Mouse (Mus musculus) splenic B cell, adult 2 months (primary cell): ENCODE measurements at regions not wholly inside any gene's neighbourhood (a gene's known extent, or its start where the extent isn't known, plus 50 kb on each side); places are given as distances from the start of the nearest gene placed in this dataset.
A peak's percentile ranks its signal among the peaks of the same experiment; 100 is the strongest.
"Not testable (repeated sequence)": the region's sequence is repeated elsewhere in the genome, so short reads cannot be mapped to it uniquely, and the experiment has no call there.

Source experiments
- DNase-seq: peaks from one replicate; pipeline ENCODE4 v3.0.0-alpha.2; 2011; ENCODE audit warnings: low read depth, low spot score
- H3K27me3 ChIP-seq: 2 replicates; pipeline ENCODE4 v1.6.1; 2012; ENCODE audit warnings: mild to moderate bottlenecking, low read length, moderate library complexity, mixed read lengths; ENCODE audit not compliant: control insufficient read depth, poor library complexity, insufficient read depth, severe bottlenecking
- H3K36me3 ChIP-seq: 2 replicates; pipeline ENCODE4 v1.6.1; 2012; ENCODE audit warnings: mild to moderate bottlenecking, low read length, moderate library complexity, mixed read lengths; ENCODE audit not compliant: control insufficient read depth, poor library complexity, insufficient read depth, severe bottlenecking

GRCm38 (mm10) chr4:110095760-110096593 is 118.1 kb downstream of the Dmrta2 start:
- DNase-seq = no peak
- no peaks in the 10 kb centered on the region for H3K36me3 ChIP-seq
- H3K27me3 ChIP-seq = no peaks in the 10 kb centered on the region

DNA sequence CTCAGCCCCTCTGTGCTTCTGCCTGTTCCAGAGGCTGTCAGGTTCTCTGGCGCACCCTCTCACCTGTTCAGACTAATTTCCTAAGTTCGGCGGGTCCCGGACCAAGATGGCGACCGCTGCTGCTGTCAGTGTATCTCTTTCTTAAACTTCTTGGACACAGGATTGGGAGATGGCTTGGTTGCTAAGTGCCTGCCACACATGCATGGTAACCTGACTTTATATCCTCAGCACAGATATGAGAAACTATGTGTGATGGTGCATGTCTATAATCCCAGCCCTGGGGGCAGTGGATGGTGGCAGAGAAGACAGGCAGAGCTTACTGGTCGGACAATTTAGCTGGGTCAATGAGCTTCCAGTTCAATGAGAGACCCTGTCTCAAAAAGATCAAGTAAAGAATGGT is 126.3 kb downstream of the Dmrta2 start:
- H3K27me3 ChIP-seq, H3K36me3 ChIP-seq, DNase-seq: not testable (repeated sequence)

- H3K36me3 ChIP-seq = no peaks in the 10 kb centered on the region
- no peak for DNase-seq
- H3K27me3 ChIP-seq = no peaks in the 10 kb centered on the region
Observed at GRCm38 (mm10) chr4:110106620-110107243, 128.9 kb downstream of the Dmrta2 start.

GRCm38 (mm10) chr4:110119438-110119837 is 141.6 kb downstream of the Dmrta2 start:
- H3K27me3 ChIP-seq = no peaks in the 10 kb centered on the region
- no peak for DNase-seq
- H3K36me3 ChIP-seq = no peaks in the 10 kb centered on the region

GRCm38 (mm10) chr4:110119874-110120273 is 142.0 kb downstream of the Dmrta2 start:
- DNase-seq = no peak
- H3K36me3 ChIP-seq = no peaks in the 10 kb centered on the region

DNA sequence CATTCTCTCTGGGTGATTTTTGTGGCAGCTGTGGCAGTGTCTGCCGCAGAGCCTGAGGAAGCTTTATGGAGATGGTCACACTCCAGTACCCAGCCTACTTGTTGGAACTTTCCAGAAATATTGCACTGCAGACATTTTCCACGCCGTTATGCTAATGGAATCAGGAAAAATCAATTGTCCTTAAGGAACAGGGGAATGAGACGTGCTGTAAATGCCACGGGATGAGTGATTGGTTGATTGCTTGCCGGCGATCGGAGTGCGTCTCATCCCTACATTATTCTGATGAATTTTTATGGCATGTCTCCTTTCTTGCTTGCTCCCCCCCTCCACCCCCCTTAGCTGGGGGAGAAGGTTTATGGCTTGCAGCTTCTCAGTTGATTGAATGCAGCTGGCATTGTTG is 142.9 kb downstream of the Dmrta2 start:
- no peaks in the 10 kb centered on the region for H3K36me3 ChIP-seq
- H3K27me3 ChIP-seq = no peaks in the 10 kb centered on the region
- DNase-seq = no peak

More at GRCm38 (mm10) chr4:110119874-110120273, 142.0 kb downstream of the Dmrta2 start:
- no peaks in the 10 kb centered on the region for H3K27me3 ChIP-seq

- Histone ChIP-seq H3K27me3 (no peaks in the 10 kb centered on the region), H3K36me3 (no peaks in the 10 kb centered on the region)
- no peak for DNase-seq
Observed at GRCm38 (mm10) chr4:110121447-110121846, 143.6 kb downstream of the Dmrta2 start.

DNA sequence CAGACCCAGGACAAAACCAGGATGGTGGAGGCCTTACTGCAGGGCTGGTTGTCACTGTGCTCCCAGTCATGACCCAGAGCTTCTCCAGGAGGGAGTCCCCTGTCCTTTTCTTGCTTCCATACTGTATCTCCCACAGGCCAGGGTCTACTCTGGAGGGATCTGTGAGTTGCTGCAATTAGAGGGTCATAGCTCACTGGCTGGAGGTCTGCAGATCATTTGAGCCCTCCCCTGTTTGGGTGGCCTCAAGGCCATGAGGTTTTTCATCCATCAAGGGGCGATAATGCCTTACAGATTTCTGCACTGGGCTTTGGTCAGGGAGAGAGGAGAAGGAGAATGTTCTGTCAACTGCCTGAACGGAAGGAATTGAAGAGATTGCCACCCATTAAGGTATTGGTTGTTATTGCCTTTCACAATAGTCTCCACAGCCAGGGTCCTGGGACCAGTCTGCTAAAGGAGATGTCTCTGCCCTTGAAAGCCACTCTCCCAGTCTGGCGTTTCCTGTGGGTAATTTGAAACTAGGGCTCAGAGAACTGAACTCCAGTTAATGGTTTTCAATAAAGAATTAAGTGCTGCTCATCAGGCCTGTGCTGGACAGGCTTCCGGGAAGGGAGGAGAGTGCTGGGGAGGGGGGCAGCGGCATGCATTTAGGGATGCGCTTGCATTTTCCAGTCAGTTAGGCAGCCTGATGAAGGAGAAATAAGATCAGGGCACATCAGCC is 147.4 kb downstream of the Dmrta2 start:
- Histone ChIP-seq H3K36me3 (no peaks in the 10 kb centered on the region), H3K27me3 (no peaks in the 10 kb centered on the region)
- DNase-seq = no peak

GRCm38 (mm10) chr4:110127941-110128520 is 150.2 kb downstream of the Dmrta2 start:
- no peak for DNase-seq
- no peaks in the 10 kb centered on the region for H3K27me3 ChIP-seq
- no peaks in the 10 kb centered on the region for H3K36me3 ChIP-seq

DNA sequence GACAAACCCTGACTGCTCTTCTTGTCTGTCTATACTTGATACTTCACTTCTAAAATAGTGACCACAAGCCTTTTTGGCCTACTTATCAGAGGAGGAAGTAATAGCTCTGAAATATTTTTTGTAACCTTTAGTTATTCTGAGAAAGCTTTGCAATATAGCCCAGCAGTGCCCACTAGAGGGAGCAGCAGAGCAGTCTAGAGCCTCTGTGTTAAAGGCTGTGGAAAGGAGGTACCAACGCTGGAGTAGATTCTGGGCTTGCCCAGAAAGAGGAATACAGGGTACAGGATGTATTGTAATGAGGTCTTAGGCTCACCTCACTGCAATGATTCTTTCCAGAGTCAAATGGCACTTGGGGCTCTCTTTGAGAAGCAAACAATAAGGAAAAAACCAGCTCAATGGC is 151.1 kb downstream of the Dmrta2 start:
- DNase-seq = peak; percentile 2
- no peaks in the 10 kb centered on the region for H3K27me3 ChIP-seq
- no peaks in the 10 kb centered on the region for H3K36me3 ChIP-seq

- H3K36me3 ChIP-seq = no peaks in the 10 kb centered on the region
- H3K27me3 ChIP-seq = no peaks in the 10 kb centered on the region
- DNase-seq = no peak
Observed at GRCm38 (mm10) chr4:110129518-110129917, 151.7 kb downstream of the Dmrta2 start.

DNA sequence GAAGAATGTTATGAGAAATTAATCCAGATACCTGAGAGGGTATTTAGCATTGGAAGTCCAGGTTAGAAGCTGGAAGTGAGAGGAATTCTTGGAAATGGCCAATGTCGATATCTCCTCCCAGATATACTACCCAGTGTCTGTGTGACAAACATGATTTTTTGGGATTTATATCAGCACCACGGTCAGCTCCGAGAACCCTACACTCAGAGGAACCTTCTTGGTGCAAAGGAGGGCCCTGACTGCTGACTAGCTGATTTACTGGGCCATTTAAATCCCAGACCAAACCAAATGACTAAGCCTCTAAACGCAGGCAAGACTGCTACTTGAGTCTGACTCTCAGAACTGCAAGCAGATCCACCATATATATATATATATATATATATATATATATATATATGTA is 154.2 kb downstream of the Dmrta2 start:
- DNase-seq = no peak
- H3K36me3 ChIP-seq = no peaks in the 10 kb centered on the region
- no peaks in the 10 kb centered on the region for H3K27me3 ChIP-seq

DNA sequence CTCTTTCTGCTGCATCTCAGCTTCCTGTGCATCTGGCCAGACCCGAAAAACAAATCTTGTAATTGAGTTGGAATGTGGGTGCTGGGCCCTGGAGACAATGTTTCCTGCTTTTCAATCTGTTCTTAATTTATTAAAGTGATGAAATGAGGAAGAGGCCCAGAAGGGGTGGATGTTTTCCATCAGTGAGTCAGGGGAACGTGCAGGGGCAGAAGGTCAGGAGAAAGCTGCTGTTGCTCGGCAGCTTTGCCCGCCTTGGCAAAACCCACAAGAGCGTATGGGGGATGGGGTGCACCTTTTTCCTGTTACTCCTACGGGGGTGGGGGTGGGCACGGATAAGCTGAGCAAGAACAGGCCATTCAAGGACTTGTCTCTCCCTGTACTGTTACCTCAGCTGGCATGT is 156.2 kb downstream of the Dmrta2 start:
- Histone ChIP-seq H3K27me3 (no peaks in the 10 kb centered on the region), H3K36me3 (no peaks in the 10 kb centered on the region)
- DNase-seq = no peak

DNA sequence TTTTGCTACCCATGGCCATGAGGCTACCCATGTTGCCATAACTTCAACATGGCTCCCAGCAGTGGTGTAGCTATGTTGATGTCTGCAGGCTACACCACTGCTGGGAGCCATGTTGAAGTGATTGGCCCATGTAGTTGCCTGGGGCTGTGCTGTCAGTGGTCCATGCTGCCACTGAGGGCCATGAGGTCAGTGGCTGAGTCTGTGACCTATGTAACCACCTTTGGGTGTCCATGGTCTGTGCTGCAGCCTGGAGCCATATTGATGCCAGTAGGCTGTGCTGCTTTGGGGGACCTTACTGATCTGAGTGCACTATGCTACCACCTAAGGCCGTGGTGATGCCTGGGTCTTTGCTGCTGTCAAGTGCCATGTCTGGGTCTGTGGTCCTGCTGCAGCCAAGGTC is 167.4 kb downstream of the Dmrta2 start:
- H3K36me3 ChIP-seq = no peaks in the 10 kb centered on the region
- no peak for DNase-seq
- H3K27me3 ChIP-seq = no peaks in the 10 kb centered on the region
